In the genomic region with DNA sequence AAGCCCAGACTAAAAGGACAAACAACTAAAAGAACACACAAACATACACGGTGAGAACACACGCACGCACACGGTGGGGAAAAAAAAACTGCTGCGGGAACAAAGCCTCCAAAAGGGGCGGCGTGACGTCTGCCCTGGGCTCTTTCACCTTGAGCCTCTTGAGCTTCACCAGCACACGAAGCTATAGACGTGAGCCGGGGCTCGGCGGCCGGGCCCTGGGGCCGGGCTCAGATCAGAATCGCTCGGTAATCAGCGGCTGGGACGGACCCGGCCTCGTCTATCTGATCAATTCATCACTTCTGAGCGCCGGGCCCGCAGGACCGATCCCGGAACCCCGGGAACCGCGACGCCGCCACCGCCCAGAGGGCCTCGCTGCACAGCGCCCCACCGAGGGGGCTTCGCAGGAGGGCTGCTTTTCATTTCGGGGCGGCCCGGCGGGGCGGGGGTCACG, we compare ENCODE assay signal across 9 mouse cellular contexts. TPM values are rescaled to one million over a fixed set of nuclear protein-coding genes. Genes with fewer than 3 reads are reported as not detected.
DNase-seq lines count a peak whose midpoint lies in the region; ATAC-seq lines count a peak whose summit lies in the region.
"Had no signal": no experiment of that assay in that cellular context is flagged by ENCODE, and none has a peak within 500 bp of the region (broad histone marks: within the 10 kb centered on the region; RNA-seq: fewer than 3 reads in every experiment).

No protein-coding gene starts in this region.

- WGBS in liver, embryonic 13.5 days (ENCODE audit: insufficient replicate concordance): 1% methylated on average over 41 of the region's 42 CpGs
- WGBS in neural tube, embryonic 14.5 days: under 1% methylated on average over 42 of the region's 42 CpGs

- peak; percentile 24 for ATAC-seq in activated CD4-positive, CD25-positive, alpha-beta regulatory T cell, adult 4 months
- ATAC-seq in liver, embryonic 13.5 days (ENCODE audit: low read depth): peak; percentile 70
- ATAC-seq in neural tube, embryonic 14.5 days (ENCODE audit: low read depth): peak; percentile 74

- H3K27me3 ChIP-seq in liver, embryonic 13.5 days: no peaks in the 10 kb centered on the region
- H3K27me3 ChIP-seq in neural tube, embryonic 14.5 days (ENCODE audit: control insufficient read depth, insufficient read depth, low read length): no peaks in the 10 kb centered on the region

- DNase-seq in gastrocnemius, postnatal 4 days (ENCODE audit: low spot score in 2 of 2): peak; percentile 22 to 59
- DNase-seq in gastrocnemius, postnatal 14 days: no peak
- DNase-seq in 3T3-L1 (ENCODE audit: low read depth, low spot score): peak; percentile 49
- peak; percentile 20 for DNase-seq in forelimb bud, embryonic 11.5 days (ENCODE audit: low read depth, low spot score)
- peak; percentile 48 for DNase-seq in liver, embryonic 13.5 days
- no peak for DNase-seq in cerebellum, adult 9-10 months

- intact Hi-C loops in gastrocnemius, postnatal 14 days (cut with DNase I; ENCODE audit: low total_unique reads): no loop called here

- H3K4me1 ChIP-seq in liver, embryonic 13.5 days (replicated peaks): peaks cover 28% of the 10 kb centered on the region
- peaks cover 4% of the 10 kb centered on the region for H3K4me1 ChIP-seq in neural tube, embryonic 14.5 days (ENCODE audit: control insufficient read depth, insufficient read depth, low read length)

- H3K27ac ChIP-seq in liver, embryonic 13.5 days: peak overlapping the region; percentile 87
- peak overlapping the region; percentile 87 for H3K27ac ChIP-seq in neural tube, embryonic 14.5 days (ENCODE audit: low read depth, low read length)

- peak overlapping the region; percentile 94 for H3K9ac ChIP-seq in liver, embryonic 13.5 days
- H3K9ac ChIP-seq in neural tube, embryonic 14.5 days (replicated peaks; ENCODE audit: low read depth, low read length): peak overlapping the region; percentile 93

- H3K4me3 ChIP-seq in liver, embryonic 13.5 days (replicated peaks): peak overlapping the region; percentile 90
- H3K4me3 ChIP-seq in neural tube, embryonic 14.5 days (ENCODE audit: low read depth, low read length): peak overlapping the region; percentile 65

- H3K9me3 ChIP-seq in liver, embryonic 13.5 days (replicated peaks): no peaks in the 10 kb centered on the region
- H3K9me3 ChIP-seq in neural tube, embryonic 14.5 days (ENCODE audit: control insufficient read depth, low read length): no peaks in the 10 kb centered on the region

- H3K4me2 ChIP-seq in liver, embryonic 13.5 days: peak overlapping the region; percentile 95
- peak overlapping the region; percentile 57 for H3K4me2 ChIP-seq in neural tube, embryonic 14.5 days (ENCODE audit: low read depth, low read length)

- H3K36me3 ChIP-seq in liver, embryonic 13.5 days: peaks cover 20% of the 10 kb centered on the region
- H3K36me3 ChIP-seq in neural tube, embryonic 14.5 days (ENCODE audit: control insufficient read depth, insufficient read depth, low read length): peaks cover 6% of the 10 kb centered on the region; the same call in 1 of the 2 replicates

RNA-seq across cellular contexts. Expression of a gene that starts 8.1 kb away (rescaled TPM):
- total RNA-seq in gastrocnemius, postnatal 4 days (2021): 10 to 100 TPM; 31.5 to 34.5 TPM
- total RNA-seq in gastrocnemius, postnatal 14 days (2021): 10 to 100 TPM; 17.7 to 19.7 TPM
- polyA plus RNA-seq in activated CD4-positive, CD25-positive, alpha-beta regulatory T cell, adult 4 months (2017; shearing (Covaris generic)): 10 to 100 TPM; 26.1 to 27.0 TPM
- polyA plus RNA-seq in liver, embryonic 13.5 days (2015; fragmentation: Nextera tagmentation; extraction: Ambion mirVana): 13.7 and 18.5 TPM in 2 replicates
- polyA plus RNA-seq in neural tube, embryonic 14.5 days (2014; fragmentation: Nextera tagmentation; extraction: Ambion mirVana): 47.1 and 57.8 TPM in 2 replicates

RNA-seq across cellular contexts. Expression of a gene that starts 17.4 kb away (rescaled TPM):
- 10 to 100 TPM; 20.6 to 20.8 TPM for total RNA-seq in gastrocnemius, postnatal 4 days (2021)
- 10 to 100 TPM; 16.8 to 20.1 TPM for total RNA-seq in gastrocnemius, postnatal 14 days (2021)
- 10 to 100 TPM; 18.3 to 24.5 TPM for polyA plus RNA-seq in activated CD4-positive, CD25-positive, alpha-beta regulatory T cell, adult 4 months (2017; shearing (Covaris generic))
- polyA plus RNA-seq in liver, embryonic 13.5 days (2015; fragmentation: Nextera tagmentation; extraction: Ambion mirVana): 13.0 and 17.4 TPM in 2 replicates
- 42.0 and 56.9 TPM in 2 replicates for polyA plus RNA-seq in neural tube, embryonic 14.5 days (2014; fragmentation: Nextera tagmentation; extraction: Ambion mirVana)

RNA-seq across cellular contexts. Expression of a gene that starts 17.8 kb away (rescaled TPM):
- under 1 TPM in 1 of 2 experiments, not detected in 1; 0.10 TPM for total RNA-seq in gastrocnemius, postnatal 4 days (2021)
- under 1 TPM in 1 of 2 experiments, not detected in 1; 0.07 TPM for total RNA-seq in gastrocnemius, postnatal 14 days (2021)
- polyA plus RNA-seq in activated CD4-positive, CD25-positive, alpha-beta regulatory T cell, adult 4 months (2017; shearing (Covaris generic)): 1 to 10 TPM; 1.2 to 1.4 TPM
- 0.09 and 0.10 TPM in 2 replicates for polyA plus RNA-seq in liver, embryonic 13.5 days (2015; fragmentation: Nextera tagmentation; extraction: Ambion mirVana)
- polyA plus RNA-seq in neural tube, embryonic 14.5 days (2014; fragmentation: Nextera tagmentation; extraction: Ambion mirVana): 13.9 and 22.1 TPM in 2 replicates

RNA-seq across cellular contexts. Expression of a gene that starts 20.2 kb away (rescaled TPM):
- total RNA-seq in gastrocnemius, postnatal 4 days (2021): not detected
- not detected for total RNA-seq in gastrocnemius, postnatal 14 days (2021)
- not detected for polyA plus RNA-seq in activated CD4-positive, CD25-positive, alpha-beta regulatory T cell, adult 4 months (2017; shearing (Covaris generic))
- polyA plus RNA-seq in liver, embryonic 13.5 days (2015; fragmentation: Nextera tagmentation; extraction: Ambion mirVana): not detected in 2 replicates
- polyA plus RNA-seq in neural tube, embryonic 14.5 days (2014; fragmentation: Nextera tagmentation; extraction: Ambion mirVana): 1.8 TPM in 1 of 2 replicates, not detected in the other
- total RNA-seq: adrenal gland, adult 18-20 months had no signal

RNA-seq across cellular contexts. Expression of a gene that starts 36.9 kb away (rescaled TPM):
- total RNA-seq in gastrocnemius, postnatal 4 days (2021): 1 to 10 TPM; 7.7 to 8.9 TPM
- total RNA-seq in gastrocnemius, postnatal 14 days (2021): 1 to 10 TPM; 3.3 to 5.8 TPM
- 1 to 10 TPM; 6.1 to 9.1 TPM for polyA plus RNA-seq in activated CD4-positive, CD25-positive, alpha-beta regulatory T cell, adult 4 months (2017; shearing (Covaris generic))
- polyA plus RNA-seq in liver, embryonic 13.5 days (2015; fragmentation: Nextera tagmentation; extraction: Ambion mirVana): 1.7 and 1.8 TPM in 2 replicates
- 113 and 114 TPM in 2 replicates for polyA plus RNA-seq in neural tube, embryonic 14.5 days (2014; fragmentation: Nextera tagmentation; extraction: Ambion mirVana)

Comparison
In these comparisons a context has a peak if more than half of its experiments do, and no peak if none do; other contexts are left out.
1. DNase-seq: peak in gastrocnemius, postnatal 4 days (2 of 2), 3T3-L1 (single experiment), forelimb bud, embryonic 11.5 days (single experiment) and liver, embryonic 13.5 days (single experiment); none in gastrocnemius, postnatal 14 days (single experiment) and cerebellum, adult 9-10 months (single experiment).
2. ATAC-seq: peak in every context shown above with its lines; median percentile 74 in neural tube, embryonic 14.5 days; 70 in liver, embryonic 13.5 days; 24 in activated CD4-positive, CD25-positive, alpha-beta regulatory T cell, adult 4 months.